Mouse (Mus musculus): Measurements from ENCODE around the gene Lgals2.

GRCm38 (mm10) chr15:78897488-78897887 lies 42.2 kb upstream of the Lgals2 start:
- TF ChIP-seq CTCF (IDR thresholded peaks at IDR 0.05; ENCODE audit: low read depth, low read length): no peak
- no peak for TF ChIP-seq GATA1 (IDR thresholded peaks at IDR 0.05; ENCODE audit: borderline replicate concordance, low read length)
- no peak; the same call in 1 of the 2 replicates for TF ChIP-seq TAL1 (conservative IDR thresholded peaks at IDR 0.05; ENCODE audit: low read depth, low read length)
- TF ChIP-seq POLR2AphosphoS5 (IDR thresholded peaks at IDR 0.05; ENCODE audit: insufficient replicate concordance, low read depth, low read length): no peak
- no peak for TF ChIP-seq GATA2 (IDR thresholded peaks at IDR 0.05; ENCODE audit: borderline replicate concordance, low read depth, low read length)

Data from G1E (cell line).